Mouse (Mus musculus) urinary bladder, postnatal 36 days (tissue): ENCODE data around the gene Rbm12b1.
"Not testable (repeated sequence)": the region's sequence is repeated elsewhere in the genome, so short reads cannot be mapped to it uniquely, and the experiment has no call there.

Experiments
- DNase-seq, 2 experiments: peaks; one replicate each; pipeline ENCODE4 v3.0.0; 2022; ENCODE audit warnings: low spot score in 2 of 2, mixed read lengths in 1 of 2

Gene Rbm12b1

DNA sequence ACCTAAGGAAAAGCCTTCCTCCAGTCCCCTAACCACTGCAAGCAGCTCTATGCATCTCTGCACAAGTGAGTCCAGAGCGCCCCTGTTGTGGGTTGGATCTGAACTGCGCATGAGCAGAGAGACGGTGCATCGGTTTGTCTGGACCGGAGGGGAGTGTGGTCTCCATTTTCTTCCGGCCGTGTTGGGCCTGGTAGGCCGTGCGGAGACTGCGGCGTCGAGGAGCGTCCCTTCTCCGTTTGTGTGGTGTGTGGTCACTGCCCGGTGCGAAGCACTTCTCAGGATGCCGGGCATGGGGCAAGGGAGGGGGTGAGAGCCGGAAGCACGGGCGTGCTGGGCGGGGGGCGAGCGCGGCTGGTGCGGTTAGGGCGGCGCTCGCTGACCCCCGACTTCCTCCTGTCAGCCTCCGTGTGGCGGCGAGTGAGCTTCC is at the start of gene Rbm12b1:
Gene Rbm12b1, plus strand, starts transcription at position 124 of the 427 bp plus-strand sequence.
- DNase-seq, result peak; percentile 60 to 68

DNA sequence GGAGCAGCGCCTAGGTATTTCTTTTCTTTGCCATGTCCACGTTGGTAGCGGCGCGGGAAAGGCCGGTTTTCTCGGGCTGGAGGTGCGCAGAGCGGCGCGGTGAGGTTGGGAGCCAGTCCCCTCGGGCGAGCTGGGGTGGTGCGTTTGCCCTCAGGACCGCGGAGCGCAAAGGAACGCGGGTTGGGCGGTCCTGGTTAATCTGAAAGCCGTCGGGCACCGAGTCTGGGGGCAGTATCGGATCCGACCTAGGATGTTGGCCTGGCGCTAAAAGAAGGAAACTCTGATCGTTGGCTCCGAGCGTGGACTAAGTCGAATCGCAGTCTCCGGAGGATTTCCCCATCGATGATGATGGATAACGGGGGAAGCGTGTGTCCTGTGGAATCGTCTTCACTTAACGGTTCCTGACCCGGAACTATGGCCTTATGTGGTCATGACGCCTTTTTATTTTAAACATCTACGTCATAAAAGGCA is 563 bp downstream of the Rbm12b1 start:
- DNase-seq, result peak in 1 of 2 experiments; percentile 6

GRCm38 (mm10) chr4:12141516-12141915 is 1.5 kb downstream of the Rbm12b1 start:
- DNase-seq, result not testable (repeated sequence)

GRCm38 (mm10) chr4:12147660-12148059 is 7.6 kb downstream of the Rbm12b1 start:
- no peak for DNase-seq

DNA sequence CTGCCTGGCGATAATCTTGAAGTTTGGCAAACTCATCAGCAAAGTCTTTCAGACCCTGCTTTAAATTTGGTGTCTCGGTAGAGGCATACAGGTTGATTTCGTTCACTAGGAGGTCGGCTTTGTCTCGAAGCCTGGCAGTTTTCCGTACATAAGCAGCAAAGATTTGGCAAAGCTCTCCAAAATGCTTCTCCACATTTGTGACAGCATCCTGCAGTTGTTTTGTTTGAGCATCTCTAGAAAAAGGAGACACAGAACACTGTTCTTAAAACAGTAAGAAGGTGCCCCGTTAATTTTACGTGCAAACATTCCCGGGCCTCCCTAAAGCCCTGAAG is 30.9 kb downstream of the Rbm12b1 start:
- no peak for DNase-seq

DNA sequence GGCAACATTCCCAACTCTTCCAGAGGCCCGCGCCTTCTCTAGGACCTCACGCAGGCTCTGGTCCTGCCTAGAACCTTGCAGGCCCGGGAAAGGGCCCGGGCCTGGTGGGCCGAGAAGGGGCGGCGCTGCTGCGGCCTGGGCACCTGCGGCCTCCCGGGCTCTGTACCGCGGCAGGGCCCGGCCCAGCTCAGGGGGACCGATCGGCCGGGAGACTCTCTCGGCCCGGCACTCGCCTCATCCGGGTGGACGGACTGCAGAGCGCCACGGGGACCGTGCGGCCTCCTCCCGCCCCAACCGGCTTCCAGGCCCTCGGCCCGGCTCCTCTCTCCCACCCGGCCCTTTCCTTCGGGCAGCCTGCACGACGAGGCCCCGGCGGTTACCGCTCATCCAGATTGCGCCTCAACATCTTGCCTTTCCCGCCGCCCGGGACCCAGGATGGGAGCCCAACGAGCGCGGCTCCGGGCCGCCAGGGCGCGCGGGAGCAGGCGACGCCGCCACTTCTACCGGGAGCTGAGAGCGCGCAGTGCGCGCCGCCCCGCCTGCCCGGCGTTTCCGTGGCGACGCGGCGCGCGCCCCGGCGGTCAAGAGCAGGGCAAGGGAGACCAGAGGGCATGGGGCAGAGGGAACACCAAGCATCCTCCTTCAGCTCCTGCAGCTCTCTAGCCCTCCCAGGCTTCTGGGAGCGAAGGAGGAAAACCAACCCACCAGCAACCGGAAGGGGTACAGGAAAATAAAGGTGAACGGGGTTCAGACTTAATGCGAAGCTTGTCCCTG is 31.4 kb downstream of the Rbm12b1 start, which contains the start of gene Fam92a:
Gene Fam92a, minus strand, starts transcription at position 698 of the 774 bp plus-strand sequence.
- peak; percentile 54 to 64 for DNase-seq

DNA sequence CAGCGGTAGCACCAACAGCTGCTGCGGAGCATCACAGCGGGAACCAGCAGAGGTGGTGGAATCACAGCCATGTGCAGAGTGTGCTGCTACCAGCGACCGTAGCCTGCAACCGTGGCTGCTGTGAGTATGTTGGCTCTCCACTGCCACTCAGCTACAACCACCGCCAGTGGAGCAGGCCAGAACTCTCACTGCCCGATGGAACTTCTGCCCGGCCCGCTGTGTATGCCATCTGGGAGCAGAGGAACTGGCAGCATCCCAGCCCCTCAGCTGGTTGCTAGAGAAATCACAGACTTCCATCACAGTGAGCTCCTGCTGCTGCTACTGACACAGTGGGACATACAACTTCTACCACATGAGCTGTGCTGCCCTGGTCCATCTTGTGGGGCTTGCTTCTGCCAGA is 38.9 kb downstream of the Rbm12b1 start:
- no peak for DNase-seq
